In the genomic region with DNA sequence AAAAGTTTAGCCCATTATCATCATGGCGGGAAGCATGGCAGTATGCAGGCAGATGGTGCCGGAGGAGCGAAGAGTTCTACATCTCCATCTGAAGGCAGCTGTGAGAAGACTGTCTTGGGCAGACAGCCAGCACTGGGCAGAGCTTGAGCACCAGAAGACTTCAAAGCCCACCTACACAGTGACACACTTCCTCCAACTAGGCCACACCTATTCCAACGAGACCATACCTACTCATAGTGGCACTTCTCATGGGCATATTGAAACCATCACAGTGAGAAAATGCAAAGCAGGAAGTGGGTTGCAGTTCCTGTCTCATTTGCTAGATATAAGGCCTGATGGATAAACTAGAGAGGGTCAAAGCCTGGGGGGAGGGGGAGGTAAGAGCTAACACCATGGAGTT, we compare ENCODE assay signal across 9 mouse cellular contexts. TPM values are rescaled to one million over a fixed set of nuclear protein-coding genes. Genes with fewer than 3 reads are reported as not detected.
DNase-seq lines count a peak whose midpoint lies in the region; ATAC-seq and TF ChIP-seq lines count a peak whose summit lies in the region.
"Had no signal": no experiment of that assay in that cellular context is flagged by ENCODE, and none has a peak within 500 bp of the region (broad histone marks: within the 10 kb centered on the region; RNA-seq: fewer than 3 reads in every experiment).

No protein-coding gene starts in this region.

- intact Hi-C loops in left cerebral cortex, adult 2 months (cut with DNase I) = no loop called here

- no peak overlapping the region for H3K9ac ChIP-seq in forebrain, embryonic 13.5 days
- no peak overlapping the region for H3K9ac ChIP-seq in forebrain, embryonic 16.5 days (replicated peaks; ENCODE audit: low read depth, low read length)

- H3K36me3 ChIP-seq in forebrain, embryonic 13.5 days (ENCODE audit: poor library complexity, severe bottlenecking) = no peaks in the 10 kb centered on the region
- no peaks in the 10 kb centered on the region for H3K36me3 ChIP-seq in forebrain, embryonic 16.5 days (ENCODE audit: control insufficient read depth, insufficient read depth)

- H3K27ac ChIP-seq in left cerebral cortex, adult 2 months = no peak overlapping the region
- H3K27ac ChIP-seq in forebrain, embryonic 13.5 days = no peak overlapping the region
- H3K27ac ChIP-seq in forebrain, embryonic 16.5 days (ENCODE audit: low read length) = no peak overlapping the region

- peak; percentile 81 for DNase-seq in CD4-positive, CD25-positive, alpha-beta regulatory T cell, adult 2 months (ENCODE audit: low read depth, low spot score)
- DNase-seq in T-cell, adult 2 months (ENCODE audit: low spot score) = peak; percentile 85
- DNase-seq in left cerebral cortex, adult 2 months (ENCODE audit: extremely low spot score in 1 of 2, low spot score in 2 of 2) = peak; percentile 18 to 52
- peak; percentile 63 to 77 for DNase-seq in right cerebral cortex, postnatal 10 days (ENCODE audit: low spot score in 2 of 2)
- no peak for DNase-seq in cerebellum, adult 9-10 months
- DNase-seq: gastrocnemius, postnatal 36 days had no signal

- no peak overlapping the region for H3K4me3 ChIP-seq in left cerebral cortex, adult 2 months
- H3K4me3 ChIP-seq in forebrain, embryonic 13.5 days = no peak overlapping the region
- no peak overlapping the region for H3K4me3 ChIP-seq in forebrain, embryonic 16.5 days (replicated peaks; ENCODE audit: low read length)

- no peak for TF ChIP-seq CTCF in left cerebral cortex, adult 2 months (IDR thresholded peaks at IDR 0.05)

- no peaks in the 10 kb centered on the region for H3K27me3 ChIP-seq in forebrain, embryonic 13.5 days
- no peaks in the 10 kb centered on the region for H3K27me3 ChIP-seq in forebrain, embryonic 16.5 days (replicated peaks; ENCODE audit: control insufficient read depth, insufficient read depth, low read length)
- H3K27me3 ChIP-seq: Patski had no signal

- H3K4me1 ChIP-seq in forebrain, embryonic 13.5 days = no peaks in the 10 kb centered on the region
- no peaks in the 10 kb centered on the region for H3K4me1 ChIP-seq in forebrain, embryonic 16.5 days (replicated peaks; ENCODE audit: control insufficient read depth, insufficient read depth, low read length)

- no peak overlapping the region for H3K4me2 ChIP-seq in forebrain, embryonic 13.5 days
- H3K4me2 ChIP-seq in forebrain, embryonic 16.5 days (ENCODE audit: low read length) = no peak overlapping the region

- no peak for ATAC-seq in forebrain, embryonic 13.5 days
- ATAC-seq in forebrain, embryonic 16.5 days = no peak
- ATAC-seq: Patski had no signal

- 98% methylated on average over 4 of the region's 4 CpGs for WGBS in forebrain, embryonic 13.5 days
- WGBS in forebrain, embryonic 16.5 days = 91% methylated on average over 4 of the region's 4 CpGs

- no peaks in the 10 kb centered on the region for H3K9me3 ChIP-seq in forebrain, embryonic 13.5 days (replicated peaks)
- H3K9me3 ChIP-seq in forebrain, embryonic 16.5 days (ENCODE audit: control insufficient read depth, low read length) = no peaks in the 10 kb centered on the region

RNA-seq across cellular contexts. Expression of gene Slc24a3, which starts 29.5 kb away (rescaled TPM):
- total RNA-seq in left cerebral cortex, adult 2 months (2021) = 100 to 1,000 TPM; 108 to 113 TPM
- polyA plus RNA-seq in forebrain, embryonic 13.5 days (2015; fragmentation: Nextera tagmentation; extraction: Ambion mirVana) = 1.5 and 1.6 TPM in 2 replicates
- 5.0 and 8.0 TPM in 2 replicates for polyA plus RNA-seq in forebrain, embryonic 16.5 days (2015; fragmentation: Nextera tagmentation; extraction: Ambion mirVana)
